Mouse (Mus musculus) CD4-positive, CD25-positive, alpha-beta regulatory T cell, adult 9 weeks (primary cell): Measurements from ENCODE around the gene Gm38393. TPM values are rescaled to one million over a fixed set of nuclear protein-coding genes. Genes with fewer than 3 reads are reported as not detected.

ENCODE experiments used
- polyA plus RNA-seq: library from polyadenylated mRNA; unstranded; fragments of 100-300 nt; shearing (Covaris generic); gene quantifications from one replicate; pipeline ENCODE4 v1.2.1, GENCODE M21; 2017

Gene Gm38393
- polyA plus RNA-seq, result not detected

DNA sequence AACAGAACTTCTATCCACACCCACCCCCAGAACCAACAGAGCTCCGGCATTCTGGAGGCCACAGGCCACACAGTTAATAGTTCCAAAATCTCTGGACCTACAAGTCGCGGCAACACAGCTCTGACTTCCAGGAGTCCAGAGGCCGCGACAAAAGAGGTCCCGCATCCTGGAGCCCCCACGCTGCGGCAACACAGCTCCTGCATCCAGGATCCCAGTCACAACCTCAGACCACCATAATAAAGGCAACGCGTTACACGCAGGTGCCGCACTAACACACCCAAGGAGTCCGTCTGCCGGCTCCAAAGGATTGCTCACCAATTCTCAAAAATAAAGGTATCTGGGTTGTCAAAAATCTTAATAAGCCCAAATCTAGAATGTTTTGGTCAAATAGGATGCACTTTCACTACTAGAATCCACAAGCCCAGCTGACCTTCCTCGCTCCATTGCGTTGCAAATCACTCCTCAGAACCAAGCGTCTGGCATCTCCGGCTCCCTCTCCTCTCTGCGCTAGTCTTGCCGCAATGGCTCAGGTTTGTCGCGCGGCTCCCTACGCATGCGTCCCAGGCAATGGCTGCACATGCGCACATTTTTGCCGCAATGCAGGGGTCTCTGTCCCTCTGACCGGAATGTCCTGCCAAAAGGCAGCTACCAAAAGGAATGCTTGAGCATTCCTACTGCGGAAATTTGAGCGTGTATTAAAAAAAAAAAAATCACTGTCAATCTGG lies at the start of gene Gm38393, which contains the start of gene Snurf:
Gene Gm38393, minus strand, starts transcription at position 459 of the 725 bp plus-strand sequence.
Gene Snurf, minus strand, starts transcription at position 444 of the 725 bp plus-strand sequence.

Other genes with a start within 250 kb of the Gm38393 start
- gene Snurf, start within 50 bp of the Gm38393 start, polyA plus RNA-seq, result not detected
- gene Snrpn, start 135.2 kb upstream of the Gm38393 start, polyA plus RNA-seq, result 1.0 TPM